Mouse (Mus musculus) olfactory bulb, adult 2 months (tissue): ENCODE measurements around the gene Nectin4.

Source experiments
- CTCF ChIP-seq: fragments of 200-500 bp; IDR thresholded peaks from 2 replicates; pipeline ENCODE4 v1.5.1; 2012; ENCODE audit warnings: low read depth, mild to moderate bottlenecking, low read length, moderate library complexity; ENCODE audit not compliant: insufficient read depth
- POLR2A ChIP-seq: fragments of 200-500 bp; IDR thresholded peaks from 2 replicates; pipeline ENCODE4 v1.6.1; 2012; ENCODE audit warnings: mild to moderate bottlenecking, low read depth, low read length, moderate library complexity; ENCODE audit not compliant: insufficient read depth

DNA sequence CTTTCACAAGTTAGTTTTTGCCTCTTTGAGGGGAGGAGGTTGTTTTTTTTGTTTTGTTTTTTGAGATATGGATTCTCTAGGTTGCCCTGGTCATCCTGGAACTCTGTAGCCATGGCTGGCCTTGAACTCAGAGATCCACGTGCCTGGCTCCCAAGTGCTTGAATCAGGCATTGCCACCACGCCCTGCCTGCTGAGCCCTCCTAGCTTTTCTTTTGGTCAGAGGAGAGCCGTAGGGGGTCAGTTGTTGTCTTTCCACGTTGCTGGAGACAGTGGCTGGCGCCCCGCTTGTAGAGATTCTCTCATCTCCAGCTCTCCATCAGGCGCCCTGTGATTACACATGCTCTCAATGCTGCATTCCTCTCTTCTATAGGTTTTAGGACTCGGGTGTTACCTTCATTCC is 43.7 kb downstream of the Nectin4 start:
- no peak for TF ChIP-seq CTCF
- TF ChIP-seq POLR2A: no peak
